Mouse (Mus musculus): ENCODE results near the gene Lrfn5.

Gene Lrfn5

GRCm38 (mm10) chr12:61522829-61523370 is at the start of gene Lrfn5:
Lrfn5 (plus strand) TSS chr12:61523150.
- DNase-seq: no peak

- DNase-seq: no peak
Measured at GRCm38 (mm10) chr12:61521501-61522147, 1.3 kb upstream of the Lrfn5 start.

GRCm38 (mm10) chr12:61522148-61522828 is 662 bp upstream of the Lrfn5 start:
- DNase-seq: no peak

GRCm38 (mm10) chr12:61523631-61524182 is 757 bp downstream of the Lrfn5 start:
- DNase-seq: no peak

- DNase-seq: no peak
Measured at GRCm38 (mm10) chr12:61524183-61524651, 1.3 kb downstream of the Lrfn5 start.

- DNase-seq: no peak
Measured at GRCm38 (mm10) chr12:61526199-61526598, 3.2 kb downstream of the Lrfn5 start.

GRCm38 (mm10) chr12:61579949-61580348 is 57.0 kb downstream of the Lrfn5 start:
- no peak for DNase-seq

- DNase-seq: no peak
Measured at GRCm38 (mm10) chr12:61600305-61600704, 77.4 kb downstream of the Lrfn5 start.

- no peak for DNase-seq
Measured at GRCm38 (mm10) chr12:61607871-61608270, 84.9 kb downstream of the Lrfn5 start.

- DNase-seq: no peak
Measured at GRCm38 (mm10) chr12:61610081-61610480, 87.1 kb downstream of the Lrfn5 start.

- DNase-seq: no peak
Measured at GRCm38 (mm10) chr12:61624532-61624931, 101.6 kb downstream of the Lrfn5 start.

- peak; percentile 56 for DNase-seq
Measured at GRCm38 (mm10) chr12:61654380-61654779, 131.4 kb downstream of the Lrfn5 start.

GRCm38 (mm10) chr12:61723158-61723557 is 200.2 kb downstream of the Lrfn5 start:
- no peak for DNase-seq

- DNase-seq: no peak
Measured at GRCm38 (mm10) chr12:61807073-61807605, 284.2 kb downstream of the Lrfn5 start.

GRCm38 (mm10) chr12:61823601-61824000 is 300.7 kb downstream of the Lrfn5 start:
- DNase-seq: no peak

GRCm38 (mm10) chr12:61826311-61826710 is 303.4 kb downstream of the Lrfn5 start:
- no peak for DNase-seq

GRCm38 (mm10) chr12:61842599-61843291 is 319.8 kb downstream of the Lrfn5 start:
- no peak for DNase-seq

- DNase-seq: no peak
Measured at GRCm38 (mm10) chr12:61854183-61854582, 331.2 kb downstream of the Lrfn5 start.

Measured in heart, adult 11 months (tissue).